15 mouse cellular contexts compared by ENCODE assay signal in genomic region chr14:78824013-78824412, GRCm38 (mm10).
"Had no signal": no experiment of that assay in that cellular context is flagged by ENCODE, and none has a peak within 500 bp of the region (broad histone marks: within the 10 kb centered on the region; RNA-seq: fewer than 3 reads in every experiment).

No protein-coding gene starts in this region.

- H3K9ac ChIP-seq: limb, embryonic 15.5 days; liver, embryonic 12.5 days; lung, embryonic 15.5 days; midbrain, embryonic 12.5 days; neural tube, embryonic 15.5 days had no signal

- H3K4me3 ChIP-seq: limb, embryonic 15.5 days; liver, embryonic 12.5 days; lung, embryonic 15.5 days; midbrain, embryonic 12.5 days; myocyte; neural tube, embryonic 15.5 days had no signal

- H3K36me3 ChIP-seq: limb, embryonic 15.5 days; liver, embryonic 12.5 days; lung, embryonic 15.5 days; midbrain, embryonic 12.5 days; neural tube, embryonic 15.5 days had no signal

- H3K4me1 ChIP-seq: limb, embryonic 15.5 days; liver, embryonic 12.5 days; lung, embryonic 15.5 days; midbrain, embryonic 12.5 days; neural tube, embryonic 15.5 days had no signal

- ATAC-seq: intestine, postnatal 0 days; liver, embryonic 12.5 days had no signal

- H3K27me3 ChIP-seq: limb, embryonic 15.5 days; liver, embryonic 12.5 days; lung, embryonic 15.5 days; midbrain, embryonic 12.5 days; neural tube, embryonic 15.5 days had no signal

- DNase-seq: kidney, adult 9 months; kidney, postnatal 36 days; layer of hippocampus, adult 9-11 months; layer of hippocampus, postnatal 36 days; lung, postnatal 14 days; right cerebral cortex, postnatal 14 days; thymus, postnatal 14 days had no signal

- H3K4me2 ChIP-seq: limb, embryonic 15.5 days; liver, embryonic 12.5 days; lung, embryonic 15.5 days; midbrain, embryonic 12.5 days; neural tube, embryonic 15.5 days had no signal

- H3K27ac ChIP-seq: kidney, postnatal 0 days; limb, embryonic 15.5 days; liver, embryonic 12.5 days; lung, embryonic 15.5 days; midbrain, embryonic 12.5 days; neural tube, embryonic 15.5 days had no signal

- H3K9me3 ChIP-seq: limb, embryonic 15.5 days; liver, embryonic 12.5 days; lung, embryonic 15.5 days; midbrain, embryonic 12.5 days; neural tube, embryonic 15.5 days had no signal
